Mouse (Mus musculus) heart, adult 9 months (tissue): ENCODE data around the gene Relb.

Source experiments
- DNase-seq, 2 experiments: peaks; one replicate each; pipeline ENCODE4 v3.0.0; 2022; ENCODE audit warnings: low spot score in 2 of 2

Relb gene

GRCm38 (mm10) chr7:19629361-19629734 lies at the start of gene Relb:
Gene Relb, minus strand, starts transcription at chr7:19629438.
- DNase-seq = peak; percentile 84 to 88

- DNase-seq = no peak
These were observed 49.7 kb upstream of the Relb start for GRCm38 (mm10) chr7:19678901-19679300.

DNA sequence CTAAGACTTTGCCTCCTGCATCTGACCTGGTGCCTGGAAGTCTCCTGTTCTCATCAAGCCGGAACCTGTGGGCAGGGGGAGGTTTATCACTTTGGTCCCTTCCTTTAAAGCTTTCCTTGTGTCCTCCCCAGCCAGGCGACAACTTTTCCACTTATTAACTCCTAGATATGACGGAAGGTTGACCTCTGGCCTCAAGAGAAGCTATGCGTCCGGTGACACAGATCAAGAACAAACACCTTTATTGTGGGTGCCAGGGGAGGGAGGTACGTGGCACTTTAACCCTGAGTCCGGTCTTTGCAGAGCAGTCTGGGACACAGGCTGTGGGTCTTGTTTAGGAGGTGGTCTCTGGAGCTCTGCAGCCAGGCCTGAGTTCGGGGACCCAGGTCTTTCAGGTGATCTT lies 48.6 kb upstream of the Relb start, which contains the start of gene Apoc2:
Gene Apoc2, minus strand, starts transcription at position 70 of the 400 bp plus-strand sequence.
- no peak for DNase-seq

DNA sequence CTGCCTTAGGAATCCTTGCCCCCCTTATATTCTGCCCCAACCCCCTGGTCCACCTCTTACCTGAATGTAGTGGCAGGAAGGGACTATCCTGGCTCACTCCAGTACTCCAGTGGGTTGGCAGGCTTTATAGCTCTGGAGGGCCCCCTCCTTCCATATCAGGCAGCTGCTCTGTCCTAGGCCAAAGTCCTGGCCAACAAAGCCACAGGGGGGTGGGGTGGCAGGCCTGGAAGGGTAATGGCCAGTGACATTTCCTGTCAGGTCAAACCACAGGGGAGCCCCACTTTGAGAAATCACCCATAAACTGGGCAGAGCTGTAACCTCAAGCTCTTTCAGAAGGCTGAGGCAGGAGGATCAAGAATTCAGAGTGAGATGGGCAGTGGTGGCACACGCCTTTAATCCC lies 47.4 kb upstream of the Relb start:
- DNase-seq = no peak

GRCm38 (mm10) chr7:19675824-19676223 lies 46.6 kb upstream of the Relb start:
- no peak for DNase-seq

- no peak for DNase-seq
These were observed 44.0 kb upstream of the Relb start for GRCm38 (mm10) chr7:19673083-19673699.

- no peak for DNase-seq
These were observed 42.3 kb upstream of the Relb start for GRCm38 (mm10) chr7:19671511-19671910.

GRCm38 (mm10) chr7:19668947-19669721 lies 39.9 kb upstream of the Relb start:
- DNase-seq = peak; percentile 91 to 94

DNA sequence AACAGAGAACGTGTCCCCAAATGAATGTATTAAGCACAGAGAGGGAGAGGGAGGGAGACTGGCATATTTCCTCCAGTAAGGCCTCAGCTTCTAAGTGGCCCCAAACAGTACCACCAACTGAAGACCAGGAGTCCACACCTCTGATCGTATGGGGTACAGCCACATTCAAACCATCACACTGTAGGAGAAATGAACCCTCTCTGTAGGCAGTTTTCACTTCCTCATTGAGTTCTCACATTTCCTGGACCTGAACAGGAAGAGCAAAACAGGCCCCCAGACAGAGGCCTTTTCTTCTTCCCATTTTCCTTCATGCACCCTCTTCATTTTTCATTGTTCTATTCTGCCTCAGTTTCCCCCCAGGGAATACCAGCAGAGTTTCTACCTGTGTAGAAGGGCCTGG lies 38.2 kb upstream of the Relb start:
- DNase-seq = no peak

GRCm38 (mm10) chr7:19666750-19667149 lies 37.5 kb upstream of the Relb start:
- no peak for DNase-seq

DNA sequence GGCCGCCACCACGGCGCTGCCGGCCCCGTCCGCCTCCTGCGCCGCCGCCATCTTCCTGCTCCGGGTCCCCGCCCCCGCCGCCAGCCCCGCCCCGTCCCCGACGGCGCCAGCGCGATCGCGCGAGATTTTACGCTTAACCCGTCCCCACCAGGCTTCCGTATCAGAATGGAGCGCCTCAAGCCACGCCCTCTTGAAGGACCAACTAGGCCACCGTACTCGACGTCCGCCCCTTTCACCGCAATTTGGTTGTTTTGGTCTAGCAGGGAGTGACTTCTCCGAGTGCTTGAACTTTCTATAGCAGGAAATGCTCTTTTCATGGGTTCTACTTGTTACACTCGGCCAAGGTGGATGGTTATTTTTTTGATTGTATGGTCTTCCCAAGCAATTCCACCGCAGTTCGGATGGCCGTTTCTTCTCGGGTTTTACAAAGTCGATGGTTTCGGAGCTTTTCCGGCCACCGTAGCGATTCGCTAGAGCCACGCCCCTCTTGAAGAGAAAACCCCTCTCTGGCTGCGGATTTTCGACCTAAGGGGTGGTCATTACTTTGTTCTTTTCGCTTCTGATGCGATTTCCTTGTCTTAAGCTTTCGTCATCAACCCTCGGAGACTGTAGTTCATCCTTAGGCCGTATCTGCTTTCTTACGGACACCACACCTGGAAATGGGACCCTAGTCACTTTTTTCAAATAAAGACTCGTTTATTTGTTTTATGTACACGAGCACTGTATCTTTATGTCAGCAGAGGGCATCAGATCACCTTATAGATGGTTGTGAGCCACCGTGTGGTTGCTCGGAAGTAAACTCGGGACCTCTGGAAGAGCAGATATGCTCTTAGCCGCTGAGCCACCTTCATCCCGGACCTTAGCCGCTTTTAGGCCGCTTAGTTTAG lies 36.0 kb upstream of the Relb start, which contains the start of gene Clptm1:
Gene Clptm1, minus strand, starts transcription at position 79 of the 887 bp plus-strand sequence.
- peak; percentile 94 to 98 for DNase-seq

GRCm38 (mm10) chr7:19664455-19664954 lies 35.3 kb upstream of the Relb start:
- DNase-seq = no peak

DNA sequence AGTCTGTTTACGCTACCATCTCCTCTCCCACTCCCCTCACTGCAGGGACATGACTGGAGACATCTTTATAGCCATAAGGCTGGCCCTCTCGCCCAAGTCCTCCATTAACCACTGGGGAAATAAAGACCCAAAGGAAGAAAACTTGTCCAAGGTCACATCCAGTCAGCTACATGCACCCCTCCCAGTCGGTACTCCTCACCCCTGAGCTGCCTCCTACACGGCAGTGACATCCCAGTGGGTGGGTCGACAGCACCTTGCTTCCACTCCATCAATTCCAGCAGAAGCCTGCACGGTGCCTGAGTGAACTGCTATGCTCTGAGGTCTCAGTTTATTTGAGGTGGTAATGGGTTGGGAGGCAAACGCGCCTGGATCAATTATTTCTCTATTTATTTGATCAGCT lies 34.7 kb upstream of the Relb start:
- no peak for DNase-seq

- DNase-seq = peak; percentile 70 to 79
These were observed 23.4 kb upstream of the Relb start for GRCm38 (mm10) chr7:19652614-19653013.

GRCm38 (mm10) chr7:19651063-19651786 lies 22.0 kb upstream of the Relb start:
- DNase-seq = no peak

DNA sequence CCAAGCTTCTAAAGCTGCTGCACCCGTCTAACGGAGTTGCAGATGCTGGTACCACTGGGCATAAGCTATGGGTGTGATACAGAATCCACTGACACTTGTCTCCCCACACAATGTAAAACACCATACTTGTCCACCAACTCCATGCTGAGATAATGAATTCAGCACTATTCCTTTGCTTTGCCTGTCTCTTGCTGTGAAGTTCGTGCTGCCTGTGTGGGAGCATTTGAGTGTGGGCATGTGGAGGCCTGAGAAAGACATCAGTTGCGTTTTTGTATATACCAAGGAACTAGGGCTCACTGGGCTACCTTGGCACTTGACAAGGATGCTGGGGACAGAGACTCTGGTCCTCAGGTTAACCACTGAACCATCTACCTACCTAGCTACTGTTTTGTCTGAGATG lies 12.0 kb upstream of the Relb start:
- no peak for DNase-seq

DNA sequence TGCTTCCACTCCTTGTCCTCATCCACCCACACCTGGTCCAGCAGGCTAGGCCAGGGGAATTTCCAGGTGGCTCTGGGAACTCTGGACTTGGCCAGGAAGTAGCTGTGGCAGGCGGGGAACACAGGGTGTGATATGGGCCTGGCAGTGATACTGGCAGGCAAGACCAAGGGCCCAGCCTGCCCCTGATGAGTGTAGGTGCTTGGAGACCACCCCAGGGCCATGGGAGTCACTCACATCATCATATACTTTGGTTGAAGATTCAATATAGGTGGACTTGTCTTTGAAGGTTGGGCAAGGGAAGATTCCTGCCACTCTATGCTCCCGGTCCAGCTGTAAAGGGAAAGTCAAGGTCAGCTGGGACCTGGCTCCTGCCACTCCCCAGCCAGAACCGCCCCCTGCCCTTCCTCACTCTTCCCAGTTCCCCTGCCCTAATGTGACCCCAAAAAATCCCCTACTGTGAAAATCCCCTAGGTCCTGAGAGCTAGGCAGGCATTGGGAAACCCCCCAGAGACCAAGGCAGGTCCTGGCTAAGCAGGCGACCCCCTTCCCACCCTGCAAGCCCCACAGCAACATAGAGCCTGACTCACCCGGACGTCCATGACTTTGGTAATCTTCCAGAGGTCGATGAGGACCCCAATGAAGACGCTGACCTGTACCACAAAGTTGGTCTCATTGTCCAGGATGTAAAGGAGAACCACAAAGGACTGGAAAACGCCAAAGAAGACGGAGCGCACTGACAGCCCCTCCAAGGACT lies 6.0 kb upstream of the Relb start:
- no peak for DNase-seq

DNA sequence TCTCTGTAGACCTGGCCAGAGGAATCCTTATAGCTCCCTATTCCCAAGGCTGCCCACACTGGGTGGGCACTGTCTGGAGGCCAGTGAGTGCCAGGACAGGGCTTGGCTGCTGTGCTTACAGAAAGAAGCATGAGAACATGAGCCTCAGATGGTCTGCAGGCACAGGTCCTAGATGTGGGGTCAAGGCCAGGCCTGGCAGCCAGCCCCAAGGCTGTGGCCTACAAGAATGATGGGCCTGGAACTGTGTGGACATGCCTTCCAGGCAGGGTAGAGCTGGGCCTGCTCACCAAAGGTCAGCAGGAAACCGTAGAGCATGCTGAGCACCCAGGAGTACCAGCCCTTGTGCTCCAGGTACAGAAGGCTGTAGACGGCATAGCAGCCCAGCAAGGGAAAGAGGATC lies 5.4 kb upstream of the Relb start:
- no peak for DNase-seq

GRCm38 (mm10) chr7:19633855-19634254 lies 4.6 kb upstream of the Relb start:
- no peak for DNase-seq

DNA sequence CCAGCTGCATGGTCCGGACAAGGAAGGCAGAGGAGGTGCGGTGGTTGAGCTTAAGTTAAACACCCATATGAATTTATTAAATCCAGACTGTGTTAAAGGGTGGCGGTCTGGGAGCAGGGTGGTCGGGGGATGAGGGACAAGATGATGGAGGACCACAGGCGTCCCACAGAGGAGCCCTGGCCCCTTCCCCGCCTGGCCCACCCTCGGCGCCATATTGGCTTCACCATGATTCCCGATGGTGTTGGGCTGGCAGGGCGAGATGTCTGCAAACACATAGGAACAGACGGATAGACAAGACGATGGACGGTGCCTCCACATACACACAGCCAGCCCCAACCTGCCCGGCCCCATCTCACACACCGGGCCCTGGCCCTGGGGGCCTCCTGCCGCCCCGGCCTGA lies 4.0 kb upstream of the Relb start:
- DNase-seq = no peak

GRCm38 (mm10) chr7:19632720-19633119 lies 3.5 kb upstream of the Relb start:
- DNase-seq = no peak
